Mouse (Mus musculus) liver, embryonic 16.5 days (tissue): ENCODE measurements around the gene Sars2. TPM values are rescaled to one million over a fixed set of nuclear protein-coding genes. Genes with fewer than 3 reads are reported as not detected.

Experiments
- ATAC-seq: fragments of 200-750 bp; cut with Nextera tagmentation; 2 replicates; pipeline ENCODE4 v1.8.0; 2017; ENCODE audit warnings: low read depth, mild to moderate bottlenecking, moderate number of reproducible peaks, moderate library complexity
- H3K27ac ChIP-seq: fragments of 300-500 bp; sonication (generic); 2 replicates; pipeline ENCODE4 v1.5.1; 2014; ENCODE audit warnings: mild to moderate bottlenecking, low read length
- H3K27me3 ChIP-seq: fragments of 300-500 bp; sonication (generic); 2 replicates; pipeline ENCODE4 v1.6.1; 2014; ENCODE audit warnings: low read depth, low read length, mixed read lengths; ENCODE audit not compliant: control insufficient read depth, insufficient read depth
- H3K36me3 ChIP-seq: fragments of 300-500 bp; sonication (generic); 2 replicates; pipeline ENCODE4 v1.6.1; 2014; ENCODE audit warnings: mild to moderate bottlenecking; ENCODE audit not compliant: control insufficient read depth, insufficient read depth
- H3K4me1 ChIP-seq: fragments of 300-500 bp; sonication (generic); 2 replicates; pipeline ENCODE4 v1.6.1; 2014; ENCODE audit warnings: low read depth, low read length, mixed read lengths; ENCODE audit not compliant: control insufficient read depth
- H3K4me2 ChIP-seq: fragments of 300-500 bp; sonication (generic); 2 replicates; pipeline ENCODE4 v1.6.1; 2014; ENCODE audit warnings: low read depth, low read length, mixed read lengths
- H3K4me3 ChIP-seq: fragments of 300-500 bp; sonication (generic); 2 replicates; pipeline ENCODE4 v1.5.1; 2014; ENCODE audit warnings: low read depth, mild to moderate bottlenecking, low read length
- H3K9ac ChIP-seq: fragments of 300-500 bp; sonication (generic); 2 replicates; pipeline ENCODE4 v1.6.1; 2014; ENCODE audit warnings: low read depth, low read length
- H3K9me3 ChIP-seq: fragments of 300-500 bp; sonication (generic); replicated peaks from 2 replicates; pipeline ENCODE4 v1.6.1; 2016; ENCODE audit warnings: low read length; ENCODE audit not compliant: control insufficient read depth
- WGBS: fragments of 180-500 bp; shearing (Covaris S2); extraction: QIAGEN DNeasy Blood & Tissue Kit; methylation state at CpG from one replicate; pipeline ENCODE4 v1.1.7; 2014; ENCODE audit not compliant: insufficient replicate concordance; 5-methylcytosine and 5-hydroxymethylcytosine counted together
- polyA plus RNA-seq: library from polyadenylated mRNA; unstranded; fragments of >200 nt; fragmentation: Nextera tagmentation; extraction: Ambion mirVana; gene quantifications from 2 replicates; pipeline ENCODE4 v1.2.1, GENCODE M21; 2015

Sars2 gene
- polyA plus RNA-seq, 1 experiment from 2014 or later = 10.5 TPM

DNA sequence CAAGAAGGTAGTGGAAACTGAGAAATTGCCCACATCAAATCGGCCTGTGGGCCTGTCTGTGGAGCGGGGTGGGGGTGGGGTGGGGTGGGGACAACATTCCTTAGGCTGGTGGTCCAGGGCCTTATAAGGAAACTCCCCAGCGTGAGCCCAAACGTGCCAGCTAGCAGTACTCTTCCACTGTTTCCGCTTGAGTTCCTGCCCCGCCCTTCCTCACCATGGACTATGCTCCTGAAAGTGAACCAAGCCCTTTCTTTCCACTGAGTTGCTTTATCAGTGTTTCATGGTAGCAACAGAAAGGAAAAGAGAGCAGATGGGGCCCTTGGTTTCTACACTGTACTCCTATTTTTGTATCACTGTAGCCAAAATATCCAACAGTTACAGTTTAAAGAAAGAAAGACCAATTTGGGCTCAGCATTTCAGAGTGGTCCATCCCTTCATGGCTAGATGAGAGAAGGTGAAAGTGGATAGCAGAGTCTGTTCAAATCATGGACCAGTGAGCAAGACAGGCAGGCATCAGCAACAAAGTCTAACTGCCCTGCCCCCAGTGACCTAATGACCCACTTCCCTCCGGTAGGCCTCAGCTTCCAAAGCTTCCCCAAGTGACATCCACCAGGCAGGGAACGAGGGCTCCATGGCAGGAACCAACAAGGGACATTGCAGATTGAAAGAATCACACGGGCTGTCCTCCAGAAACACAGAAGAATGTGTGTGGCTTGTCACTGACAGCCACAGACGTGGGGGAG lies 61.2 kb downstream of the Sars2 start:
- Histone ChIP-seq H3K27ac (peak overlapping the region; percentile 78), H3K4me2 (peak overlapping the region; percentile 27; the same call in 1 of the 2 replicates), H3K36me3 (no peaks in the 10 kb centered on the region), H3K4me3 (no peak overlapping the region), H3K27me3 (no peaks in the 10 kb centered on the region), H3K4me1 (peaks cover 33% of the 10 kb centered on the region), H3K9me3 (no peaks in the 10 kb centered on the region), H3K9ac (peak overlapping the region; percentile 21)
- WGBS = 12% methylated on average over 10 of the region's 10 CpGs
- peak; percentile 49 for ATAC-seq

Other genes with a start within 250 kb of the Sars2 start
- not detected in 2 replicates for gene Ifnl2, start 231.5 kb upstream of the Sars2 start, polyA plus RNA-seq
- gene Ifnl3, start 219.2 kb upstream of the Sars2 start, polyA plus RNA-seq = not detected in 2 replicates
- 0.53 and 2.5 TPM in 2 replicates for gene Sycn, start 201.1 kb upstream of the Sars2 start, polyA plus RNA-seq
- gene Nccrp1, start 194.7 kb upstream of the Sars2 start, polyA plus RNA-seq = not detected in 2 replicates
- 2.5 and 3.5 TPM in 2 replicates for gene Samd4b, start 143.8 kb upstream of the Sars2 start, polyA plus RNA-seq
- gene Pak4, start 143.8 kb upstream of the Sars2 start, polyA plus RNA-seq = 16.4 and 17.5 TPM in 2 replicates
- not detected in 2 replicates for gene Acp7, start 110.7 kb upstream of the Sars2 start, polyA plus RNA-seq
- 0.29 and 0.34 TPM in 2 replicates for gene Fbxo27, start 49.1 kb upstream of the Sars2 start, polyA plus RNA-seq
- 1.0 and 1.3 TPM in 2 replicates for gene Fbxo17, start 25.2 kb upstream of the Sars2 start, polyA plus RNA-seq
- gene Mrps12, start 172 bp upstream of the Sars2 start, polyA plus RNA-seq = 73.3 and 73.7 TPM in 2 replicates
- not detected in 2 replicates for gene Ccer2, start 14.2 kb downstream of the Sars2 start, polyA plus RNA-seq
- gene Sirt2, start 24.7 kb downstream of the Sars2 start, polyA plus RNA-seq = 24.1 and 28.0 TPM in 2 replicates
- 29.3 TPM in 2 replicates for gene Nfkbib, start 25.5 kb downstream of the Sars2 start, polyA plus RNA-seq
- gene Rinl, start 47.0 kb downstream of the Sars2 start, polyA plus RNA-seq = 8.1 and 8.7 TPM in 2 replicates
- gene Hnrnpl, start 66.5 kb downstream of the Sars2 start, polyA plus RNA-seq = 69.0 and 80.7 TPM in 2 replicates
- gene Ech1, start 83.2 kb downstream of the Sars2 start, polyA plus RNA-seq = 172 and 201 TPM in 2 replicates
- 6.2 and 22.3 TPM in 2 replicates for gene Lgals4, start 91.9 kb downstream of the Sars2 start, polyA plus RNA-seq
- 0.16 and 0.19 TPM in 2 replicates for gene Lgals7, start 121.9 kb downstream of the Sars2 start, polyA plus RNA-seq
- 0.09 and 0.12 TPM in 2 replicates for gene Capn12, start 139.4 kb downstream of the Sars2 start, polyA plus RNA-seq
- gene Actn4, start 220.3 kb downstream of the Sars2 start, polyA plus RNA-seq = 130 and 137 TPM in 2 replicates
- 195 and 205 TPM in 2 replicates for gene Eif3k, start 239.9 kb downstream of the Sars2 start, polyA plus RNA-seq
- gene Map4k1, start 240.1 kb downstream of the Sars2 start, polyA plus RNA-seq = 28.3 and 30.2 TPM in 2 replicates